Mouse (Mus musculus): ENCODE results near the gene Sergef. TPM values are rescaled to one million over a fixed set of nuclear protein-coding genes. Genes with fewer than 3 reads are reported as not detected.

Gene Sergef
- polyA plus RNA-seq, 1 experiment from 2014 or later: 11.4 TPM

- 85% methylated on average over 4 of the region's 4 CpGs for WGBS
- Histone ChIP-seq H3K27me3 (ENCODE audit: control insufficient read depth, insufficient read depth, low read length) (no peaks in the 10 kb centered on the region), H3K4me2 (ENCODE audit: low read depth, low read length) (no peak overlapping the region), H3K27ac (ENCODE audit: low read length) (no peak overlapping the region), H3K9ac (ENCODE audit: low read length) (no peak overlapping the region), H3K36me3 (ENCODE audit: control insufficient read depth, insufficient read depth) (no peaks in the 10 kb centered on the region), H3K9me3 (replicated peaks; ENCODE audit: control insufficient read depth, low read length) (no peaks in the 10 kb centered on the region), H3K4me1 (ENCODE audit: control insufficient read depth, insufficient read depth, low read length) (peaks cover 14% of the 10 kb centered on the region), H3K4me3 (ENCODE audit: low read length) (no peak overlapping the region)
- ATAC-seq (replicated peaks; ENCODE audit: extremely low read depth, insufficient read depth, low FRiP score): no peak
Observed at GRCm38 (mm10) chr7:46557996-46558395, 81.6 kb downstream of the Sergef start.

- Histone ChIP-seq H3K27ac (ENCODE audit: low read length) (no peak overlapping the region), H3K4me1 (ENCODE audit: control insufficient read depth, insufficient read depth, low read length) (peaks cover 16% of the 10 kb centered on the region), H3K4me2 (ENCODE audit: low read depth, low read length) (no peak overlapping the region), H3K4me3 (ENCODE audit: low read length) (no peak overlapping the region), H3K36me3 (ENCODE audit: control insufficient read depth, insufficient read depth) (no peaks in the 10 kb centered on the region), H3K9me3 (replicated peaks; ENCODE audit: control insufficient read depth, low read length) (no peaks in the 10 kb centered on the region), H3K9ac (ENCODE audit: low read length) (no peak overlapping the region), H3K27me3 (ENCODE audit: control insufficient read depth, insufficient read depth, low read length) (no peaks in the 10 kb centered on the region)
- no peak for ATAC-seq (replicated peaks; ENCODE audit: extremely low read depth, insufficient read depth, low FRiP score)
- 81% methylated on average over 11 of the region's 11 CpGs for WGBS
Observed at GRCm38 (mm10) chr7:46557387-46557786, 82.2 kb downstream of the Sergef start.

DNA sequence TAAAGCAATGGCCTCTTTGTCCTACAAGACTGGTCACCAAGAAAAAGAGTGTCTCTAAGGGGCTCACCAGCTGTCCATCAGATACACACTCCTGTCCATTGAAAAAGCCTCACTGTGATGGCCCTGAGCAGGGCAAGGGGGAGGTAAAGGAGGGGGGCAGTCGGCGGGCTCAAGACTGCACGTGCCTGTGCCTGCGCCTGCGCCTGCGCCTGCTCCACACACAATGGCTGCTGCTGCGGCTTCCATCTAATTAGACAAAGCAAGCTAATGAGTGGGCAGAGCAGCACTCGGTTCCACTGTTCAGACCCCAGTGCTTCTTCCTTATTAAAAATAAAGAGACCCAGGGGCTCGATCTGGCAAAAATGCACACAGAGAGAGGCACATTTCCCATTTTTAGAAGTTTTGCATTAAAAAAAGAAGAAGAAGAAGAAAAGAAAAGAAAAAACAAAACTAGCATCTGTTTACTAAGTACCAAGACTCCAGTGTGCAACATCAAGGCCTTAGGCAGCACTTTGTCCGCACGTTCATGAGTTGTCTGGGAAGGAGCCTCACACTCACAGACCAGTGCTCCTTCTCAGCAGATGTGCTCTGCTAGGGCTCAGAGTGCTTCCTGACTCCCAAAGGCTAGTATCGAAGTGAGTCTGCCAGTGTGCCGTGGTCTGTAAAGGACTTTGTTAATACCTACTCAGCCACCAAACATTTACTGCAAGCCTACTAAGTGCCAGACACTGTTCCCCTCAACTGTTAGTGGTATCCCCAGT is 83.1 kb downstream of the Sergef start:
- no peak overlapping the region for H3K27ac ChIP-seq (ENCODE audit: low read length)
- H3K4me2 ChIP-seq (ENCODE audit: low read depth, low read length): no peak overlapping the region
- peaks cover 17% of the 10 kb centered on the region for H3K4me1 ChIP-seq (ENCODE audit: control insufficient read depth, insufficient read depth, low read length)
- H3K9me3 ChIP-seq (replicated peaks; ENCODE audit: control insufficient read depth, low read length): no peaks in the 10 kb centered on the region
- H3K36me3 ChIP-seq (ENCODE audit: control insufficient read depth, insufficient read depth): no peaks in the 10 kb centered on the region
- no peak overlapping the region for H3K4me3 ChIP-seq (ENCODE audit: low read length)
- H3K9ac ChIP-seq (ENCODE audit: low read length): no peak overlapping the region
- 88% methylated on average over 13 of the region's 13 CpGs for WGBS
- no peaks in the 10 kb centered on the region for H3K27me3 ChIP-seq (ENCODE audit: control insufficient read depth, insufficient read depth, low read length)
- no peak for ATAC-seq (replicated peaks; ENCODE audit: extremely low read depth, insufficient read depth, low FRiP score)

GRCm38 (mm10) chr7:46555731-46556130 is 83.9 kb downstream of the Sergef start:
- WGBS: 85% methylated on average over 7 of the region's 7 CpGs
- ATAC-seq (replicated peaks; ENCODE audit: extremely low read depth, insufficient read depth, low FRiP score): no peak
- H3K36me3 ChIP-seq (ENCODE audit: control insufficient read depth, insufficient read depth): no peaks in the 10 kb centered on the region
- no peak overlapping the region for H3K4me2 ChIP-seq (ENCODE audit: low read depth, low read length)
- H3K4me3 ChIP-seq (ENCODE audit: low read length): no peak overlapping the region
- H3K27me3 ChIP-seq (ENCODE audit: control insufficient read depth, insufficient read depth, low read length): no peaks in the 10 kb centered on the region
- H3K4me1 ChIP-seq (ENCODE audit: control insufficient read depth, insufficient read depth, low read length): peaks cover 17% of the 10 kb centered on the region
- H3K9ac ChIP-seq (ENCODE audit: low read length): no peak overlapping the region
- H3K27ac ChIP-seq (ENCODE audit: low read length): no peak overlapping the region
- H3K9me3 ChIP-seq (replicated peaks; ENCODE audit: control insufficient read depth, low read length): no peaks in the 10 kb centered on the region

DNA sequence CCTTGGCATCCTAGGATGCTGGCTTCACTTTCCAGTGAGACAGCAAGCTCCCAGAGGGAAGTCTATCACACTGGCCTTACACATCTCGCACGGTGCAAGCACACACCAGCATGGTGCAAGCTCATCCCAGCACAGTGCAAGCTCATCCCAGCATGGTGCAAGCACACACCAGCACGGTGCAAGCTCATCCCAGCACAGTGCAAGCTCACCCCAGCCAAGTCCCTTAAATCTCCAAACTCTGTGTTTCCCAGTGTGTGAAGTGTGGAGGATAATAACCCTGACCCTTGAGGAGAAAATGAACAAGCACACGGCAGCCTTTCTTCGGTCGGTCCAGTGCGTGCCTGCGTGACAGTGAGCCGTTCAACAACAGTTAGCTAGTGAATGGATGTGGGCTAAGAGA is 84.8 kb downstream of the Sergef start:
- Histone ChIP-seq H3K4me3 (ENCODE audit: low read length) (no peak overlapping the region), H3K36me3 (ENCODE audit: control insufficient read depth, insufficient read depth) (no peaks in the 10 kb centered on the region), H3K9me3 (replicated peaks; ENCODE audit: control insufficient read depth, low read length) (no peaks in the 10 kb centered on the region), H3K4me1 (ENCODE audit: control insufficient read depth, insufficient read depth, low read length) (peaks cover 14% of the 10 kb centered on the region), H3K27me3 (ENCODE audit: control insufficient read depth, insufficient read depth, low read length) (no peaks in the 10 kb centered on the region), H3K4me2 (ENCODE audit: low read depth, low read length) (no peak overlapping the region), H3K9ac (ENCODE audit: low read length) (no peak overlapping the region), H3K27ac (ENCODE audit: low read length) (no peak overlapping the region)
- ATAC-seq (replicated peaks; ENCODE audit: extremely low read depth, insufficient read depth, low FRiP score): no peak
- WGBS: 81% methylated on average over 9 of the region's 9 CpGs

- Histone ChIP-seq H3K27me3 (ENCODE audit: control insufficient read depth, insufficient read depth, low read length) (no peaks in the 10 kb centered on the region), H3K4me2 (ENCODE audit: low read depth, low read length) (no peak overlapping the region), H3K36me3 (ENCODE audit: control insufficient read depth, insufficient read depth) (no peaks in the 10 kb centered on the region), H3K9me3 (replicated peaks; ENCODE audit: control insufficient read depth, low read length) (no peaks in the 10 kb centered on the region), H3K4me3 (ENCODE audit: low read length) (no peak overlapping the region), H3K27ac (ENCODE audit: low read length) (no peak overlapping the region), H3K9ac (ENCODE audit: low read length) (no peak overlapping the region), H3K4me1 (ENCODE audit: control insufficient read depth, insufficient read depth, low read length) (peaks cover 11% of the 10 kb centered on the region)
- 48% methylated on average over 7 of the region's 7 CpGs for WGBS
- no peak; the same call in 1 of the 2 replicates for ATAC-seq (replicated peaks; ENCODE audit: extremely low read depth, insufficient read depth, low FRiP score)
Observed at GRCm38 (mm10) chr7:46554003-46554402, 85.6 kb downstream of the Sergef start.

GRCm38 (mm10) chr7:46551935-46552752 is 87.5 kb downstream of the Sergef start:
- WGBS: 37% methylated on average over 20 of the region's 20 CpGs
- Histone ChIP-seq H3K36me3 (ENCODE audit: control insufficient read depth, insufficient read depth) (no peaks in the 10 kb centered on the region), H3K4me1 (ENCODE audit: control insufficient read depth, insufficient read depth, low read length) (peaks cover 11% of the 10 kb centered on the region), H3K27ac (ENCODE audit: low read length) (no peak overlapping the region), H3K4me2 (ENCODE audit: low read depth, low read length) (no peak overlapping the region), H3K4me3 (ENCODE audit: low read length) (no peak overlapping the region), H3K27me3 (ENCODE audit: control insufficient read depth, insufficient read depth, low read length) (no peaks in the 10 kb centered on the region), H3K9ac (ENCODE audit: low read length) (no peak overlapping the region), H3K9me3 (replicated peaks; ENCODE audit: control insufficient read depth, low read length) (no peaks in the 10 kb centered on the region)
- ATAC-seq (replicated peaks; ENCODE audit: extremely low read depth, insufficient read depth, low FRiP score): 0 out of 2 replicates have a peak, but pooled peaks have one; percentile 28

GRCm38 (mm10) chr7:46551173-46551572 is 88.4 kb downstream of the Sergef start:
- ATAC-seq (replicated peaks; ENCODE audit: extremely low read depth, insufficient read depth, low FRiP score): no peak
- Histone ChIP-seq H3K9ac (ENCODE audit: low read length) (no peak overlapping the region), H3K9me3 (replicated peaks; ENCODE audit: control insufficient read depth, low read length) (no peaks in the 10 kb centered on the region), H3K27ac (ENCODE audit: low read length) (no peak overlapping the region), H3K4me3 (ENCODE audit: low read length) (no peak overlapping the region), H3K4me2 (ENCODE audit: low read depth, low read length) (no peak overlapping the region), H3K27me3 (ENCODE audit: control insufficient read depth, insufficient read depth, low read length) (no peaks in the 10 kb centered on the region), H3K36me3 (ENCODE audit: control insufficient read depth, insufficient read depth) (no peaks in the 10 kb centered on the region), H3K4me1 (ENCODE audit: control insufficient read depth, insufficient read depth, low read length) (peaks cover 11% of the 10 kb centered on the region)
- WGBS: 82% methylated on average over 7 of the region's 7 CpGs

DNA sequence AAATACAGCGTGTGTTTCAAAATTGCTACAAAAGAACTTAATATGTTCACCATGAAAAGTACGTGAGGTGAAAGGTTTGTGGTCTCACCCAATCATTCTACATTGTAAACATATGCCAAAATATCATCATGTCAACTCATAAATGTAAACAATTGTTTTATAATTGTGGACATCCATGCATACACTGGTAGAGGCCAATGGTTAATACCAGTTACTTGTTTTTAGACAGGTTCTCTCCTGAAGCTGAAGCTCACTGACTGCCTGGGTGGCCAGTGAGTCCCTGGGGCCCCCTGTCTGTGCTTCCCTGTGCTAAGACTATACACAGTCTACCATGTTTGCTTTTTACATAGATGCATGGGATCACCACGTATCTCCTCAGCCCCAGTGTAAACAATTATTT is 91.5 kb downstream of the Sergef start:
- H3K9ac ChIP-seq (ENCODE audit: low read length): no peak overlapping the region
- H3K36me3 ChIP-seq (ENCODE audit: control insufficient read depth, insufficient read depth): no peaks in the 10 kb centered on the region
- 79% methylated on average over 3 of the region's 3 CpGs for WGBS
- H3K4me1 ChIP-seq (ENCODE audit: control insufficient read depth, insufficient read depth, low read length): peaks cover 3% of the 10 kb centered on the region
- H3K9me3 ChIP-seq (replicated peaks; ENCODE audit: control insufficient read depth, low read length): no peaks in the 10 kb centered on the region
- no peaks in the 10 kb centered on the region for H3K27me3 ChIP-seq (ENCODE audit: control insufficient read depth, insufficient read depth, low read length)
- no peak overlapping the region for H3K4me2 ChIP-seq (ENCODE audit: low read depth, low read length)
- no peak for ATAC-seq (replicated peaks; ENCODE audit: extremely low read depth, insufficient read depth, low FRiP score)
- no peak overlapping the region for H3K27ac ChIP-seq (ENCODE audit: low read length)
- H3K4me3 ChIP-seq (ENCODE audit: low read length): no peak overlapping the region
